Mouse (Mus musculus) ES-Bruce4 (cell line): ENCODE measurements around the gene Btbd7. TPM values are rescaled to one million over a fixed set of nuclear protein-coding genes. Genes with fewer than 3 reads are reported as not detected.

ENCODE experiments used
- H3K27ac ChIP-seq: 2 replicates; pipeline ENCODE4 v1.5.1; 2012; ENCODE audit warnings: low read length, inconsistent platforms; ENCODE audit not compliant: insufficient read depth
- H3K27me3 ChIP-seq: 2 replicates; pipeline ENCODE4 v1.6.1; 2012; ENCODE audit warnings: mild to moderate bottlenecking, low read length, inconsistent platforms; ENCODE audit not compliant: control insufficient read depth, poor library complexity, insufficient read depth, severe bottlenecking
- H3K36me3 ChIP-seq: 2 replicates; pipeline ENCODE4 v1.6.1; 2012; ENCODE audit warnings: inconsistent platforms, mild to moderate bottlenecking, low read length, moderate library complexity; ENCODE audit not compliant: control insufficient read depth, poor library complexity, insufficient read depth, severe bottlenecking
- H3K4me1 ChIP-seq: one replicate; pipeline ENCODE4 v1.8.1; 2011; ENCODE audit warnings: low read length; ENCODE audit not compliant: control insufficient read depth, insufficient read depth
- H3K4me3 ChIP-seq: 2 replicates; pipeline ENCODE4 v1.5.1; 2011; ENCODE audit warnings: low read depth, mild to moderate bottlenecking, low read length
- H3K9ac ChIP-seq: 2 replicates; pipeline ENCODE4 v1.6.1; 2012; ENCODE audit warnings: low read depth, mild to moderate bottlenecking, inconsistent platforms; ENCODE audit not compliant: poor library complexity, severe bottlenecking
- H3K9me3 ChIP-seq: replicated peaks from 2 replicates; pipeline ENCODE4 v1.6.1; 2012; ENCODE audit warnings: mild to moderate bottlenecking, low read length, inconsistent platforms; ENCODE audit not compliant: control insufficient read depth, poor library complexity, insufficient read depth, severe bottlenecking
- CTCF ChIP-seq: IDR thresholded peaks from one replicate; pipeline ENCODE4 v1.8.1; 2011; ENCODE audit warnings: low read depth, low read length
- EP300 ChIP-seq: IDR thresholded peaks from 2 replicates; pipeline ENCODE4 v1.6.1; 2011; ENCODE audit warnings: low read depth, low read length; ENCODE audit not compliant: insufficient read depth
- POLR2A ChIP-seq: IDR thresholded peaks from one replicate; pipeline ENCODE4 v1.8.1; 2011; ENCODE audit warnings: low read length; ENCODE audit not compliant: insufficient read depth
- polyA plus RNA-seq: library from polyadenylated mRNA; stranded (reverse); fragments of >200 nt; gene quantifications from 2 replicates; pipeline ENCODE4 v1.2.4, GENCODE M21; 2011; ENCODE audit warnings: low read depth; ENCODE audit not compliant: missing spikeins, insufficient read depth, insufficient read length

The Btbd7 gene
- polyA plus RNA-seq, 1 experiment: 35.5 TPM

DNA sequence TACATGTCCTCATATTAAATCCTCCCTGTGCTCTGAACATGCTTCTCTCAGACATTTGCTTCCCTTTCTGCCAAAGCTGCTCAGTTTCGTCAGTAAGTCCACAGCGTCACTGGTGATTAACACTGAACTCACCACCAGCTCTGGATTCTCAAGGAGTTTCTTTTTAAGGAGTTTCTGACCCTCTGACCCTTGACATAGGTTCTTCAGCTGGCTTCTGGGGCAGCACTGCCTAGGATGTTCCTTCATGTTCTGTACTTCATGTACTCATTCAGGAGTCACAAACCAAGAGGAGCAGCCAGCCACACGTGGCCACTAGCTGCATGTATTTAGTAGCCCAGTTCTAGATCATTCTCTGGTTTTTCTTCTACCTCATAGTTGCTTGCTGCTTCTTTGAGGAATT, 130.0 kb downstream of the Btbd7 start:
- H3K36me3 ChIP-seq: peaks cover 23% of the 10 kb centered on the region
- no peaks in the 10 kb centered on the region for H3K9me3 ChIP-seq
- H3K9ac ChIP-seq: no peak overlapping the region
- no peak overlapping the region for H3K27ac ChIP-seq
- no peak overlapping the region for H3K4me3 ChIP-seq
- no peak for TF ChIP-seq CTCF
- no peak for TF ChIP-seq EP300
- TF ChIP-seq POLR2A: no peak
- H3K27me3 ChIP-seq: no peaks in the 10 kb centered on the region
- no peaks in the 10 kb centered on the region for H3K4me1 ChIP-seq

GRCm38 (mm10) chr12:102744839-102745238, 133.4 kb downstream of the Btbd7 start:
- H3K9ac ChIP-seq: peak overlapping the region; percentile 95
- TF ChIP-seq CTCF: no peak
- no peak for TF ChIP-seq EP300
- no peak for TF ChIP-seq POLR2A
- no peaks in the 10 kb centered on the region for H3K27me3 ChIP-seq
- H3K4me3 ChIP-seq: peak overlapping the region; percentile 40; the same call in 1 of the 2 replicates
- H3K36me3 ChIP-seq: peaks cover 26% of the 10 kb centered on the region
- H3K9me3 ChIP-seq: no peaks in the 10 kb centered on the region
- peak overlapping the region; percentile 32; the same call in 1 of the 2 replicates for H3K27ac ChIP-seq
- H3K4me1 ChIP-seq: no peaks in the 10 kb centered on the region

GRCm38 (mm10) chr12:102743589-102744574, 134.4 kb downstream of the Btbd7 start, which contains the start of the genes Moap1 and Tmem251:
Moap1 (minus strand) TSS chr12:102743661.
Tmem251 (plus strand) TSS chr12:102743762.
- H3K4me3 ChIP-seq: peak within 1 kb of the TSS; percentile 91
- H3K4me1 ChIP-seq: no peaks in the 10 kb centered on the region

GRCm38 (mm10) chr12:102743036-102743588, 135.2 kb downstream of the Btbd7 start:
- H3K4me3 ChIP-seq: peak overlapping the region; percentile 91
- no peak overlapping the region; the same call in 1 of the 2 replicates for H3K27ac ChIP-seq
- no peaks in the 10 kb centered on the region for H3K27me3 ChIP-seq
- H3K4me1 ChIP-seq: no peaks in the 10 kb centered on the region
- no peaks in the 10 kb centered on the region for H3K9me3 ChIP-seq
- H3K9ac ChIP-seq: peak overlapping the region; percentile 95
- peaks cover 18% of the 10 kb centered on the region for H3K36me3 ChIP-seq
- TF ChIP-seq EP300: no peak
- no peak for TF ChIP-seq CTCF
- TF ChIP-seq POLR2A: no peak

More at GRCm38 (mm10) chr12:102743589-102744574, 134.4 kb downstream of the Btbd7 start, which contains the start of the genes Moap1 and Tmem251:
- Histone ChIP-seq H3K27me3 (no peaks in the 10 kb centered on the region), H3K9me3 (no peaks in the 10 kb centered on the region), H3K36me3 (peaks cover 24% of the 10 kb centered on the region), H3K27ac (peak within 1 kb of the TSS; percentile 82), H3K9ac (peak within 1 kb of the TSS; percentile 95)
- TF ChIP-seq POLR2A: no peak

GRCm38 (mm10) chr12:102742056-102742455, 136.2 kb downstream of the Btbd7 start:
- no peaks in the 10 kb centered on the region for H3K4me1 ChIP-seq
- H3K27me3 ChIP-seq: no peaks in the 10 kb centered on the region
- no peak overlapping the region for H3K4me3 ChIP-seq
- no peak overlapping the region for H3K27ac ChIP-seq
- TF ChIP-seq EP300: no peak
- TF ChIP-seq CTCF: no peak
- TF ChIP-seq POLR2A: no peak
- peaks cover 17% of the 10 kb centered on the region for H3K36me3 ChIP-seq
- peak overlapping the region; percentile 95; the same call in 1 of the 2 replicates for H3K9ac ChIP-seq
- no peaks in the 10 kb centered on the region for H3K9me3 ChIP-seq

DNA sequence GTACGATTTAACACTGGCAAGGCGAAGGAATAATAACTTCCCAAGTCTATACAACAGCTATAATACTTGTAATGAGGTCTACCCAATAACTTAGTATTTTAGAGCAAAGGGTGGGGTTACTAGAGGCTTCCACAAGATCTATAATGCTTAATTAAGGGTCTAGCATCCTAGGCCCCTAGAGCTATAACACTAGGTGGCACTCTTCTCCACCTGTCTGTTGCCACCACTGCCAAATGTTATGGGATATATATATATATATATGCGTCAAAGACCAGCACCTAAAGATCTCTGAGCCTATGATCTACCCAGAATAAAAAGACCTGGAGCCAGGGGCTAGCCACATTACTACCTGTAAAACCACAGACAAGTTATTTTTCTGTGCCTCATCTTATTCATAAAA, 138.0 kb downstream of the Btbd7 start:
- H3K9me3 ChIP-seq: no peaks in the 10 kb centered on the region
- no peaks in the 10 kb centered on the region for H3K4me1 ChIP-seq
- no peak overlapping the region for H3K9ac ChIP-seq
- no peak for TF ChIP-seq EP300
- no peak for TF ChIP-seq POLR2A
- no peak for TF ChIP-seq CTCF
- H3K27ac ChIP-seq: no peak overlapping the region
- H3K4me3 ChIP-seq: no peak overlapping the region
- peaks cover 5% of the 10 kb centered on the region; the same call in 1 of the 2 replicates for H3K36me3 ChIP-seq
- H3K27me3 ChIP-seq: no peaks in the 10 kb centered on the region
